Mouse (Mus musculus) liver, adult 2 months (tissue): ENCODE measurements around the gene Bid.

Experiments
- CTCF ChIP-seq: fragments of 200-500 bp; IDR thresholded peaks from 2 replicates; pipeline ENCODE4 v1.5.1; 2011; ENCODE audit warnings: low read depth, low read length, control low read depth
- POLR2A ChIP-seq: fragments of 200-500 bp; IDR thresholded peaks from 2 replicates; pipeline ENCODE4 v1.6.1; 2011; ENCODE audit warnings: low read length, control low read depth; ENCODE audit not compliant: insufficient read depth; ENCODE audit errors: extremely low read depth

DNA sequence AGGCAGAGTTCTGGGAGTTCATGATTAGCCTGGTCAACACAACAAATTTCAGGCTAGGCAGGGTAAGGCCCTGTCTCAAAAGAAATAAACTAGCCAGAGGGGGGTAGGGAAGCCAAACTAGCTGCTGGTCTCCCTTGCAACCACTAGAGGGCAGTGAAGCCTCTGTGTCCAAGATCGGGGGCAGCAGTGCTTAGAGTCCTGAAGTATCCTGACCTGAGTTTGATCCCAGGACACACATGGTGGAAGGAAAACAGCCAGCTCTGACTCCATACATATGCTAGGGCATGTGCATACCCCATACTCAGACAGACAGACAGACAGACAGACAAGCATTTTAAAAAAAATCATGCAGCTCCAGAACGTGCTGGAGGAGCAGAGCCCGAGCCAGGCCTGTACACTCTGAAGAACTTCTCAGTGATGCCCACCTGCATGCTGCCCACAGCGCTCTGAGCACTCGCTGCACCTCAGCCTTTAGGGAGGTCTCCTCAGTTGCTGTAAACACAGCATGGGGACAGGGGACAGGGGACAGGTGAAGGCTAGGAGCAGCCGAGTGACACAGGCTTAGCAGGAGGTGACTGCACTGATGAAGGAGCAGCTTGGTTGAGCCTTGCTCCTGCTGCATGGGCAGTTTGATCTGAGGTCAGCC, 18.3 kb downstream of the Bid start:
- TF ChIP-seq POLR2A (no peak), CTCF (peak; percentile 93)
